Comparison of ENCODE assay signal across 27 mouse cellular contexts in genomic region chr2:180247916-180248315, GRCm38 (mm10). TPM values are rescaled to one million over a fixed set of nuclear protein-coding genes. Genes with fewer than 3 reads are reported as not detected.
A peak's percentile ranks its signal among the peaks of the same experiment; 100 is the strongest.
DNase-seq lines count a peak whose midpoint lies in the region; ATAC-seq and TF ChIP-seq lines count a peak whose summit lies in the region.
"Had no signal": no experiment of that assay in that cellular context is flagged by ENCODE, and none has a peak within 500 bp of the region (broad histone marks: within the 10 kb centered on the region; RNA-seq: fewer than 3 reads in every experiment).

No protein-coding gene starts in this region.

- peaks cover 16% of the 10 kb centered on the region for H3K4me1 ChIP-seq in liver, embryonic 12.5 days
- H3K4me1 ChIP-seq: forebrain, embryonic 13.5 days; hindbrain, embryonic 12.5 days had no signal

- H3K36me3 ChIP-seq in liver, embryonic 12.5 days, result no peaks in the 10 kb centered on the region
- H3K36me3 ChIP-seq: forebrain, embryonic 10.5 days; hindbrain, embryonic 12.5 days; hindbrain, embryonic 15.5 days had no signal

- no peak for ATAC-seq in liver, embryonic 12.5 days
- ATAC-seq: forebrain, embryonic 13.5 days; forebrain, embryonic 16.5 days had no signal

- no peak overlapping the region for H3K27ac ChIP-seq in left cerebral cortex, adult 2 months
- H3K27ac ChIP-seq in liver, embryonic 12.5 days, result no peak overlapping the region
- H3K27ac ChIP-seq: forebrain, embryonic 10.5 days; forebrain, embryonic 13.5 days; hindbrain, embryonic 12.5 days; hindbrain, embryonic 15.5 days had no signal

- H3K4me3 ChIP-seq in left cerebral cortex, adult 2 months, result no peak overlapping the region
- no peak overlapping the region for H3K4me3 ChIP-seq in liver, embryonic 12.5 days
- H3K4me3 ChIP-seq: forebrain, embryonic 10.5 days; forebrain, embryonic 13.5 days; hindbrain, embryonic 12.5 days; hindbrain, embryonic 15.5 days had no signal

- intact Hi-C loops in left cerebral cortex, adult 2 months (cut with DNase I), result no loop called here

- H3K9ac ChIP-seq in liver, embryonic 12.5 days, result no peak overlapping the region
- H3K9ac ChIP-seq: forebrain, embryonic 13.5 days; hindbrain, embryonic 12.5 days; hindbrain, embryonic 15.5 days had no signal

- no peak overlapping the region for H3K4me2 ChIP-seq in liver, embryonic 12.5 days
- H3K4me2 ChIP-seq: forebrain, embryonic 13.5 days; heart, embryonic 11.5 days; hindbrain, embryonic 12.5 days; hindbrain, embryonic 15.5 days had no signal

- no peaks in the 10 kb centered on the region for H3K9me3 ChIP-seq in liver, embryonic 12.5 days (replicated peaks)
- H3K9me3 ChIP-seq: forebrain, embryonic 10.5 days; forebrain, embryonic 13.5 days; hindbrain, embryonic 12.5 days; hindbrain, embryonic 15.5 days had no signal

- H3K27me3 ChIP-seq in liver, embryonic 12.5 days (replicated peaks), result no peaks in the 10 kb centered on the region
- H3K27me3 ChIP-seq: forebrain, embryonic 13.5 days; hindbrain, embryonic 12.5 days; hindbrain, embryonic 15.5 days had no signal

- peak; percentile 40 for DNase-seq in CD4-positive helper T cell, adult 2 months (ENCODE audit: low read depth, low spot score)
- DNase-seq in CD4-positive, CD25-positive, alpha-beta regulatory T cell, adult 2 months (ENCODE audit: low read depth, low spot score), result peak; percentile 65
- DNase-seq in brain, adult 2 months (ENCODE audit: low read depth, low spot score), result peak; percentile 47
- DNase-seq in left cerebral cortex, adult 2 months (ENCODE audit: extremely low spot score in 1 of 2, low spot score in 2 of 2), result no peak
- no peak for DNase-seq in thymus, postnatal 10 days (ENCODE audit: low spot score in 2 of 2)
- DNase-seq: adrenal gland, adult 8-10 months; adrenal gland, postnatal 25 days; cerebellum, adult 18-20 months; cerebellum, adult 9-10 months; cerebellum, postnatal 14 days; gastrocnemius, postnatal 10 days; gastrocnemius, postnatal 36 days had no signal

- WGBS in liver, embryonic 12.5 days (ENCODE audit: insufficient replicate concordance), result 83% methylated on average over 5 of the region's 5 CpGs

- TF ChIP-seq CTCF in left cerebral cortex, adult 2 months (IDR thresholded peaks at IDR 0.05), result no peak

RNA-seq across cellular contexts. Expression of gene Rps21, which starts 9.3 kb away (rescaled TPM):
- total RNA-seq in left cerebral cortex, adult 2 months (2021), result 100 to 1,000 TPM; 682 to 702 TPM
- 560 and 561 TPM in 2 replicates for polyA plus RNA-seq in liver, embryonic 12.5 days (2016; fragmentation: Nextera tagmentation; extraction: Ambion mirVana)

RNA-seq across cellular contexts. Expression of gene Lama5, which starts 22.3 kb away (rescaled TPM):
- 10 to 100 TPM in 1 of 2 experiments, 1 to 10 TPM in 1; 9.5 to 11.2 TPM for total RNA-seq in left cerebral cortex, adult 2 months (2021)
- polyA plus RNA-seq in liver, embryonic 12.5 days (2016; fragmentation: Nextera tagmentation; extraction: Ambion mirVana), result 4.1 and 4.3 TPM in 2 replicates

RNA-seq across cellular contexts. Expression of gene Cables2, which starts 25.4 kb away (rescaled TPM):
- total RNA-seq in left cerebral cortex, adult 2 months (2021), result 10 to 100 TPM; 26.0 to 29.0 TPM
- polyA plus RNA-seq in liver, embryonic 12.5 days (2016; fragmentation: Nextera tagmentation; extraction: Ambion mirVana), result 9.6 and 10.4 TPM in 2 replicates

RNA-seq across cellular contexts. Expression of gene Rbbp8nl, which starts 41.8 kb away (rescaled TPM):
- not detected for total RNA-seq in left cerebral cortex, adult 2 months (2021)
- not detected in 2 replicates for polyA plus RNA-seq in liver, embryonic 12.5 days (2016; fragmentation: Nextera tagmentation; extraction: Ambion mirVana)
- total RNA-seq: adrenal gland, adult 8-10 months; adrenal gland, postnatal 25 days; gastrocnemius, adult 18-20 months; gastrocnemius, postnatal 10 days; gastrocnemius, postnatal 36 days; heart, adult 8-10 months; heart, postnatal 25 days; hematopoietic stem cell, adult 5-6 weeks; MEL had no signal
- polyA plus RNA-seq: C2C12; forebrain, embryonic 13.5 days; forebrain, embryonic 16.5 days; heart, embryonic 14.5 days; heart, postnatal 0 days; hindbrain, embryonic 15.5 days had no signal

Comparison
In these comparisons a context has a peak if more than half of its experiments do, and no peak if none do; other contexts are left out.
1. DNase-seq: peak in CD4-positive helper T cell, adult 2 months (single experiment), CD4-positive, CD25-positive, alpha-beta regulatory T cell, adult 2 months (single experiment) and brain, adult 2 months (single experiment); none in left cerebral cortex, adult 2 months (0 of 2) and thymus, postnatal 10 days (0 of 2).